Mouse (Mus musculus) ES-E14 (cell line): ENCODE data around the gene Sh3pxd2a. TPM values are rescaled to one million over a fixed set of nuclear protein-coding genes. Genes with fewer than 3 reads are reported as not detected.
A peak's percentile ranks its signal among the peaks of the same experiment; 100 is the strongest.

Experiments used
- DNase-seq: peaks from one replicate; pipeline ENCODE4 v3.0.0-alpha.2; 2013; ENCODE audit warnings: low read depth, low spot score
- H3K27ac ChIP-seq: 2 replicates; pipeline ENCODE4 v1.5.1; 2012; ENCODE audit warnings: low read depth, mild to moderate bottlenecking, low read length, moderate library complexity, mixed read lengths; ENCODE audit not compliant: poor library complexity, insufficient read depth, severe bottlenecking
- H3K36me3 ChIP-seq: 2 replicates; pipeline ENCODE4 v1.6.1; 2012; ENCODE audit warnings: mild to moderate bottlenecking, low read length, moderate library complexity, mixed read lengths; ENCODE audit not compliant: control insufficient read depth, poor library complexity, insufficient read depth, severe bottlenecking
- H3K4me1 ChIP-seq, 2 experiments: fragments of 150-350 bp in 1 of 2; sonication (generic) in 1 of 2; 2 replicates each; pipeline ENCODE4 v1.6.1; 2012; ENCODE audit warnings: low read length in 2 of 2, mild to moderate bottlenecking in 1 of 2, mixed read lengths in 1 of 2; ENCODE audit not compliant: control insufficient read depth in 2 of 2, insufficient read depth in 2 of 2, poor library complexity in 1 of 2
- H3K4me3 ChIP-seq, 2 experiments: fragments of 150-350 bp in 1 of 2; sonication (generic) in 1 of 2; 2 replicates each; pipeline ENCODE4 v1.5.1; 2012; ENCODE audit warnings: low read length in 2 of 2, low read depth in 1 of 2, mild to moderate bottlenecking in 1 of 2, mixed read lengths in 1 of 2; ENCODE audit not compliant: insufficient read depth in 1 of 2, poor library complexity in 1 of 2, severe bottlenecking in 1 of 2
- H3K9ac ChIP-seq: 2 replicates; pipeline ENCODE4 v1.6.1; 2012; ENCODE audit warnings: low read depth, mild to moderate bottlenecking, low read length, mixed read lengths; ENCODE audit not compliant: poor library complexity, insufficient read depth, severe bottlenecking
- H3K9me3 ChIP-seq: fragments of 150-350 bp; sonication (generic); 2 replicates; pipeline ENCODE4 v1.6.1; 2012; ENCODE audit warnings: low read depth, mild to moderate bottlenecking, low read length; ENCODE audit not compliant: control insufficient read depth, insufficient read depth
- CHD2 ChIP-seq: IDR thresholded peaks from 2 replicates; pipeline ENCODE4 v1.6.1; 2014; ENCODE audit warnings: mild to moderate bottlenecking, low read depth, low read length, inconsistent platforms
- HCFC1 ChIP-seq: IDR thresholded peaks from 2 replicates; pipeline ENCODE4 v1.6.1; 2012; ENCODE audit warnings: low read length, inconsistent platforms, borderline replicate concordance; ENCODE audit not compliant: insufficient read depth
- MAFK ChIP-seq: IDR thresholded peaks from 2 replicates; pipeline ENCODE4 v1.6.1; 2014; ENCODE audit warnings: mild to moderate bottlenecking, low read depth, low read length, inconsistent platforms; ENCODE audit not compliant: insufficient read depth
- ZC3H11A ChIP-seq: IDR thresholded peaks from 2 replicates; pipeline ENCODE4 v1.6.1; 2012; ENCODE audit warnings: low read depth, mild to moderate bottlenecking, inconsistent platforms, low read length, borderline replicate concordance
- ZNF384 ChIP-seq: IDR thresholded peaks from 2 replicates; pipeline ENCODE4 v1.6.1; 2012; ENCODE audit warnings: low read depth, low read length, inconsistent platforms
- in situ Hi-C, 2 experiments: fragments of 600-800 bp; cut with MboI; formaldehyde crosslinking; loops; one replicate each; pipeline ENCODE4 v1.15.1; 2025; ENCODE audit warnings: low sequenced_read_pairs in 2 of 2, inconsistent platforms in 1 of 2; ENCODE audit not compliant: unreplicated experiment in 2 of 2
- total RNA-seq: library from RNA; depleted of rRNA; stranded (reverse); fragments of 300-350 nt; gene quantifications from 2 replicates; pipeline ENCODE4 v1.2.3, GENCODE M21; 2012

Sh3pxd2a gene
- total RNA-seq, 1 experiment = 13.0 TPM

DNA sequence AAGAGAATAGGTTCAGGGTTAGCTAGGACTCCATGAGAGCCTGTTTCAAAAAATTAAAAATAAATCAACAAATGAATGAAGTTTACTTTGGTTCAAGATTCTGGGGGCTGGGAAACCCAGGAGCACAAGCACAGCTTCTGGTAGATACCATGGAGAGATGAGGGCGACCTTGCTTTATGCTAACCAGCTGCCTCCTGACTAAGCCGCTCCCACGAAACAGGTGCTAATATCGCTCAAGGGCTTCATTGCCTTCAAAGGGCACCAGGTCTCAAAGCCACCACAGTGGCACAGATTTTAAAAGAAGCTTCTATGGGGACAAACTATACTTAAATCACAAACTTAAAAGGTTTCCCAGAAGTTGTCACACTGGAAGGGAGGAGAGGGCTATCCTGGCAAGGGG is 27.2 kb downstream of the Sh3pxd2a start:
- in situ Hi-C loops = no loop called here

DNA sequence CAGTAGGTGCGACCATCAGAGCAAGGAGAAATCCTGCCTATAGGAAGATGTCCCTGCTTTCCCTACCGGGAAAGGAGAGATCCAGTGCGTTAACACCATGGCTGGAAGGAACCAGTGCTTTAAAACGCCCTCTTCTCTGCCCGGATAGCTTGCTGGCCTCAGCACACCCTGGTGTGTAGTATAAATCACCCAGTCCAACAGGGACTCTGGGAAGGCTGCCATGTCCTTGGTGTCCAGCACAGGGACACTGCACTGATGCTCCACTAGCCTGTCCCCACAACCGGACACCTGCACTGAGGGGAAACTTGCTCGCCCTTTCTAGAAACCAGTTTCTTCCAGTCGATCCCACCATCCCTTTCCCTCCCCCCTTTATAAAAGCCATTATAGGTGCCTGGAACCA is 28.0 kb downstream of the Sh3pxd2a start:
- no peak overlapping the region for H3K9ac ChIP-seq
- no peaks in the 10 kb centered on the region; the same call in 1 of the 2 replicates for H3K36me3 ChIP-seq
- no peak for TF ChIP-seq ZNF384
- no peak for TF ChIP-seq ZC3H11A
- TF ChIP-seq CHD2 = no peak
- no peak for DNase-seq
- no peaks in the 10 kb centered on the region for H3K9me3 ChIP-seq
- no peak overlapping the region for H3K4me3 ChIP-seq
- H3K27ac ChIP-seq = no peak overlapping the region
- H3K4me1 ChIP-seq = peaks cover 4 to 22% of the 10 kb centered on the region in 2 experiments; a peak in 3 of 4 replicates
- in situ Hi-C loops = no loop called here

More for the DNA sequence above, 27.2 kb downstream of the Sh3pxd2a start:
- H3K27ac ChIP-seq = no peak overlapping the region
- no peaks in the 10 kb centered on the region for H3K9me3 ChIP-seq
- no peak overlapping the region for H3K4me3 ChIP-seq
- TF ChIP-seq ZC3H11A = no peak
- TF ChIP-seq ZNF384 = no peak
- TF ChIP-seq MAFK = no peak
- TF ChIP-seq CHD2 = no peak
- TF ChIP-seq HCFC1 = no peak
- no peak for DNase-seq
- no peak overlapping the region for H3K9ac ChIP-seq
- peaks cover 6 to 29% of the 10 kb centered on the region in 2 experiments; a peak in 3 of 4 replicates for H3K4me1 ChIP-seq
- H3K36me3 ChIP-seq = no peaks in the 10 kb centered on the region; the same call in 1 of the 2 replicates

DNA sequence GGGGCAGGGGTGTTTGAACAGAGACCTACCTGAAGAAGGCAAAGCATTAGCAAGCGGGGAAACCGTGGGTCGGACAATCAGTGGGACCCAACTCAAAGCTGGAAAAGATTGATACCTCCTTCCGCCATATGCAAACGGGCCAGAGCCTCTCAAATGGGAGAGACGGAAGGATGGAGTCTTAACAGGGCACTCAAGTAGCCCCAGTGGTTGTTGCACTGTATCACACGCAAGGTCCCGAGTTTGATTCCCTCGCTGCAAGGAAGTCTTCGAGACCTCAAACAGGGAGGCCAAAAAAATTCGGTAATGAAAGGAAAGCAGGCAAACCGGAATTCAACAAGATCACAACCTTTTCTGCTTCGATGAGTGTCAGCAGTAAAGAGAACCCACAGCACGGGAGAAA is 29.5 kb downstream of the Sh3pxd2a start:
- H3K4me3 ChIP-seq = no peak overlapping the region
- H3K4me1 ChIP-seq = peaks cover 4 to 13% of the 10 kb centered on the region in 2 experiments; a peak in 3 of 4 replicates
- TF ChIP-seq MAFK (no peak), HCFC1 (no peak), ZC3H11A (no peak), ZNF384 (no peak), CHD2 (no peak)
- no peak for DNase-seq
- H3K9me3 ChIP-seq = no peaks in the 10 kb centered on the region
- H3K9ac ChIP-seq = no peak overlapping the region
- H3K36me3 ChIP-seq = no peaks in the 10 kb centered on the region; the same call in 1 of the 2 replicates
- H3K27ac ChIP-seq = no peak overlapping the region
- in situ Hi-C loops = no loop called here

DNA sequence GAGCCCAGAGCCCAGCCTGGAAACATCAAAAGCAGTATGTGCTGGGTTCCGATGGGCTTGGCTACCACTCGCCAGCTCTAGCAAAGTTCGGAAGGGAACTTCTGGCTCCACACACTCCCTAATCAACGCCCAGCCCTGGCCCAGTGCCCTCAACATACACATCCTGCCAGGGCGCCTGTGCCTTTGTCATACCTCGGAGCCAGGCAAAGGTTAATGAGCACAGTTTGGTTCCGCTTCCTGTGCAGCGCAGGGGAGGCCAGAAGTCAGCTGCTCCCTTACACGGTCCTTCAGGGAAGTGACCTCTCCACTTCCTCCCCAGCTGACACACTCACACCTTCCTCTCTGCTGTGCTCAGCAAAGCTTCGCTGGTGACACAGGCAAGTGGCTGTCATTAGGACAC is 31.9 kb downstream of the Sh3pxd2a start:
- no peak for TF ChIP-seq MAFK
- no peak for TF ChIP-seq HCFC1
- no peak for TF ChIP-seq ZNF384
- no peak for TF ChIP-seq ZC3H11A
- no peak for TF ChIP-seq CHD2
- no peak for DNase-seq
- H3K27ac ChIP-seq = no peak overlapping the region
- no peak overlapping the region for H3K4me3 ChIP-seq
- H3K4me1 ChIP-seq = peaks cover 5 to 21% of the 10 kb centered on the region in 2 experiments; a peak in 3 of 4 replicates
- no peaks in the 10 kb centered on the region; the same call in 1 of the 2 replicates for H3K36me3 ChIP-seq
- in situ Hi-C loops = no loop called here
- H3K9me3 ChIP-seq = no peaks in the 10 kb centered on the region
- 0 out of 2 replicates have a peak overlapping the region, but pooled peaks have one; percentile 38 for H3K9ac ChIP-seq

DNA sequence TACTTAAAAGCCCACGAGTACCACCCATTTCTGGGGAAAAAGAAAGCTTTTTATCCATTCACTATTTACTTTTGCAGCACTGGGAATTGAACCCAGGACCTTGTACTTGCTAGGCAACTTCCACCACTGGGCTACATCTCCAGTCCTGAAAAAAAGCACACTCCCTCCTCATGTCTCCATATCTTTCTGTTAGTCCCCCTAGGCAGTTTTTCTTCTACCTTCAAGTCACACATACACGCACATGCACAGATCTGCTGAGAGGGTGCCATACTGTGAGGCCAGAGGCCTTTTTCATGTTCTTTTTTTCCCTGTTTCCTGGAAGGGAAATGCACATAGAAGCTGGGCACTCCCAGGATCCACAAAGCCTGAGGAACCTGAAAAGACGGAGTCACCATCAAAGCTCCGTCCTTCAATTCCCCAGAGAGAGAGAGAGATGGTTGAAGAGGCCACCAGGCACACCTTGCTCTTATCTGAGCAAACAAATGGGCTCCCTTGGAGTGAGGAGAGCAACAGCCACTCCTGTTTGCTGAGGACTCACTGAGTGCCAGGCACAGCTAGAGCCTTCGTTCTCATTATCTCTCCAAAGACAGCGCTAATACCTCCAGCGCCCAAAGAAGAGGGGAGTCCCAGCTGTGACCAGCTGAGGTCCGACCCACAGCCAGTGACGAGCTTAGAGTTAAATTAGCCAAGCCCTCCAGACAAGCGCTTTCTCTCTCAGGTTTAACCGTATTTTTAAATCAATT is 32.8 kb downstream of the Sh3pxd2a start:
- no peaks in the 10 kb centered on the region for H3K9me3 ChIP-seq
- peaks cover 2 to 17% of the 10 kb centered on the region in 2 experiments; a peak in 1 of 4 replicates for H3K4me1 ChIP-seq
- H3K9ac ChIP-seq = no peak overlapping the region
- DNase-seq = no peak
- TF ChIP-seq ZNF384 (no peak), HCFC1 (no peak), ZC3H11A (no peak), MAFK (no peak), CHD2 (no peak)
- H3K36me3 ChIP-seq = no peaks in the 10 kb centered on the region; the same call in 1 of the 2 replicates
- H3K4me3 ChIP-seq = no peak overlapping the region
- in situ Hi-C loops = no loop called here
- no peak overlapping the region for H3K27ac ChIP-seq
